Mouse (Mus musculus) bone marrow macrophage, adult 2 months (primary cell): Measurements from ENCODE around the gene Ankrd34b.

Source experiments
- CTCF ChIP-seq: IDR thresholded peaks from 2 replicates; pipeline ENCODE4 v1.5.1; 2012; ENCODE audit warnings: low read depth, mild to moderate bottlenecking, low read length, moderate library complexity
- POLR2A ChIP-seq: IDR thresholded peaks from 2 replicates; pipeline ENCODE4 v1.6.1; 2012; ENCODE audit warnings: mild to moderate bottlenecking, low read depth, low read length, borderline replicate concordance

- TF ChIP-seq POLR2A (no peak), CTCF (no peak)
Observed at GRCm38 (mm10) chr13:92398491-92399384, 27.0 kb upstream of the Ankrd34b start.
